In genomic region chr9:57956196-57956837, GRCm38 (mm10) we compare ENCODE assay signal across 23 mouse cellular contexts. TPM values are rescaled to one million over a fixed set of nuclear protein-coding genes. Genes with fewer than 3 reads are reported as not detected.
DNase-seq lines count a peak whose midpoint lies in the region; ATAC-seq and TF ChIP-seq lines count a peak whose summit lies in the region.
"Had no signal": no experiment of that assay in that cellular context is flagged by ENCODE, and none has a peak within 500 bp of the region (broad histone marks: within the 10 kb centered on the region; RNA-seq: fewer than 3 reads in every experiment).

No protein-coding gene starts in this region.

- no peaks in the 10 kb centered on the region; the same call in 1 of the 2 replicates for H3K27me3 ChIP-seq in intestine, embryonic 15.5 days (replicated peaks)
- H3K27me3 ChIP-seq in intestine, postnatal 0 days (replicated peaks; ENCODE audit: control insufficient read depth, insufficient read depth, low read length), result no peaks in the 10 kb centered on the region
- H3K27me3 ChIP-seq in CH12.LX (replicated peaks), result no peaks in the 10 kb centered on the region
- no peaks in the 10 kb centered on the region for H3K27me3 ChIP-seq in intestine, embryonic 16.5 days (replicated peaks; ENCODE audit: control insufficient read depth, insufficient read depth, low read length)
- H3K27me3 ChIP-seq in kidney, embryonic 16.5 days (ENCODE audit: insufficient read depth, low read length), result no peaks in the 10 kb centered on the region
- H3K27me3 ChIP-seq: forebrain, embryonic 13.5 days; limb, embryonic 13.5 days; lung, embryonic 15.5 days had no signal

- no peaks in the 10 kb centered on the region for H3K9me3 ChIP-seq in intestine, embryonic 15.5 days
- no peaks in the 10 kb centered on the region for H3K9me3 ChIP-seq in intestine, postnatal 0 days (ENCODE audit: control insufficient read depth)
- no peaks in the 10 kb centered on the region for H3K9me3 ChIP-seq in CH12.LX (replicated peaks; ENCODE audit: low read length)
- H3K9me3 ChIP-seq in intestine, embryonic 16.5 days (ENCODE audit: control insufficient read depth, low read length), result no peaks in the 10 kb centered on the region
- H3K9me3 ChIP-seq in kidney, embryonic 16.5 days (ENCODE audit: low read length), result no peaks in the 10 kb centered on the region
- H3K9me3 ChIP-seq: forebrain, embryonic 13.5 days; limb, embryonic 13.5 days; liver, embryonic 13.5 days; lung, embryonic 15.5 days; megakaryocyte, embryonic 14.5 days had no signal

- in situ Hi-C loops in CH12.LX (cut with MboI; ENCODE audit: low pct_ligation_motif_present, low pct_unique_long_range_greater_than_20kb, low sequenced_read_pairs), result no loop called here

- H3K4me3 ChIP-seq in intestine, embryonic 15.5 days (replicated peaks), result no peak overlapping the region
- no peak overlapping the region for H3K4me3 ChIP-seq in intestine, postnatal 0 days (ENCODE audit: low read depth, low read length)
- H3K4me3 ChIP-seq in CH12.LX (replicated peaks in 1 of 3; ENCODE audit: low read depth in 2 of 3, low read length in 2 of 3, poor library complexity in 1 of 3), result peak overlapping the region; percentile 20 to 60 (median 44)
- H3K4me3 ChIP-seq in intestine, embryonic 16.5 days (ENCODE audit: low read length), result no peak overlapping the region
- H3K4me3 ChIP-seq in kidney, embryonic 16.5 days (ENCODE audit: low read length), result no peak overlapping the region
- H3K4me3 ChIP-seq: forebrain, embryonic 13.5 days; limb, embryonic 13.5 days; liver, embryonic 13.5 days; lung, embryonic 15.5 days; megakaryocyte, embryonic 14.5 days had no signal

- no peak for TF ChIP-seq EP300 in CH12.LX (IDR thresholded peaks at IDR 0.05; ENCODE audit: low read length)

- no peak overlapping the region for H3K9ac ChIP-seq in intestine, embryonic 15.5 days
- no peak overlapping the region for H3K9ac ChIP-seq in intestine, postnatal 0 days (ENCODE audit: low read depth, low read length)
- H3K9ac ChIP-seq in CH12.LX (ENCODE audit: insufficient read depth, low read depth), result peak overlapping the region; percentile 39; the same call in 1 of the 2 replicates
- no peak overlapping the region for H3K9ac ChIP-seq in intestine, embryonic 16.5 days (ENCODE audit: low read depth, low read length)
- no peak overlapping the region for H3K9ac ChIP-seq in kidney, embryonic 16.5 days (replicated peaks; ENCODE audit: low read length)
- H3K9ac ChIP-seq: forebrain, embryonic 13.5 days; limb, embryonic 13.5 days; liver, embryonic 13.5 days; lung, embryonic 15.5 days had no signal

- H3K4me2 ChIP-seq in intestine, embryonic 15.5 days (replicated peaks), result no peak overlapping the region
- no peak overlapping the region for H3K4me2 ChIP-seq in intestine, postnatal 0 days (replicated peaks; ENCODE audit: low read depth)
- H3K4me2 ChIP-seq in CH12.LX (ENCODE audit: insufficient read depth, low read depth, poor library complexity, severe bottlenecking), result peak overlapping the region; percentile 95
- H3K4me2 ChIP-seq in intestine, embryonic 16.5 days (ENCODE audit: low read depth, low read length), result no peak overlapping the region
- no peak overlapping the region for H3K4me2 ChIP-seq in kidney, embryonic 16.5 days (replicated peaks; ENCODE audit: low read depth, low read length)
- H3K4me2 ChIP-seq: forebrain, embryonic 13.5 days; limb, embryonic 13.5 days; liver, embryonic 13.5 days; lung, embryonic 15.5 days had no signal

- no peak; the same call in 1 of the 2 replicates for TF ChIP-seq POLR2A in CH12.LX (IDR thresholded peaks at IDR 0.05; ENCODE audit: low read depth, low read length)

- peaks cover 74% of the 10 kb centered on the region for H3K79me2 ChIP-seq in CH12.LX (replicated peaks; ENCODE audit: control insufficient read depth, extremely low read depth, insufficient read depth, poor library complexity, severe bottlenecking)

- no peak for TF ChIP-seq CTCF in intestine, postnatal 0 days (IDR thresholded peaks at IDR 0.05; ENCODE audit: low read depth)
- no peak for TF ChIP-seq CTCF in CH12.LX (conservative IDR thresholded peaks at IDR 0.05 in 1 of 2, IDR thresholded peaks at IDR 0.05 in 1 of 2; ENCODE audit: low read depth in 2 of 2, low read length in 2 of 2)

- H3K27ac ChIP-seq in intestine, embryonic 15.5 days, result no peak overlapping the region
- no peak overlapping the region; the same call in 1 of the 2 replicates for H3K27ac ChIP-seq in intestine, postnatal 0 days (ENCODE audit: low read depth, low read length)
- H3K27ac ChIP-seq in CH12.LX (ENCODE audit: insufficient read depth, low read depth), result peak overlapping the region; percentile 99
- H3K27ac ChIP-seq in intestine, embryonic 16.5 days (ENCODE audit: low read length), result peak overlapping the region; percentile 19; the same call in 1 of the 2 replicates
- no peak overlapping the region for H3K27ac ChIP-seq in kidney, embryonic 16.5 days (ENCODE audit: low read length)
- H3K27ac ChIP-seq: forebrain, embryonic 13.5 days; hindbrain, postnatal 0 days; limb, embryonic 13.5 days; liver, embryonic 13.5 days; lung, embryonic 15.5 days had no signal

- no peak for DNase-seq in CH12.LX (ENCODE audit: extremely low read depth)
- DNase-seq in thymus, postnatal 14 days, result peak; percentile 48
- no peak for DNase-seq in right cerebral cortex, adult 18-20 months
- DNase-seq: adrenal gland, adult 8-10 months; cerebellum, postnatal 36 days; heart, postnatal 10 days; kidney, adult 2 months; kidney, postnatal 10 days; liver, embryonic 13.5 days; lung, postnatal 36 days; midbrain, embryonic 14.5 days; right cerebral cortex, postnatal 25 days had no signal

- WGBS in intestine, embryonic 15.5 days, result 76% methylated on average over 9 of the region's 9 CpGs
- WGBS in intestine, postnatal 0 days, result 81% methylated on average over 9 of the region's 9 CpGs
- 79% methylated on average over 9 of the region's 9 CpGs for WGBS in intestine, embryonic 16.5 days
- 85% methylated on average over 9 of the region's 9 CpGs for WGBS in kidney, embryonic 16.5 days

- peak; percentile 30; the same call in 1 of the 2 replicates for ATAC-seq in intestine, embryonic 15.5 days
- ATAC-seq in intestine, postnatal 0 days, result no peak
- peak; percentile 34; the same call in 1 of the 2 replicates for ATAC-seq in intestine, embryonic 16.5 days
- ATAC-seq in kidney, embryonic 16.5 days (ENCODE audit: low FRiP score, low TSS enrichment), result no peak
- ATAC-seq: forebrain, embryonic 13.5 days; hindbrain, postnatal 0 days had no signal

- H3K36me3 ChIP-seq in intestine, embryonic 15.5 days, result no peaks in the 10 kb centered on the region
- H3K36me3 ChIP-seq in intestine, postnatal 0 days (ENCODE audit: control insufficient read depth, insufficient read depth), result peaks cover 45% of the 10 kb centered on the region
- H3K36me3 ChIP-seq in CH12.LX (replicated peaks in 1 of 2; ENCODE audit: control insufficient read depth in 1 of 2, insufficient read depth in 1 of 2, low read length in 1 of 2), result peaks cover 84 to 96% of the 10 kb centered on the region in 2 experiments
- no peaks in the 10 kb centered on the region for H3K36me3 ChIP-seq in intestine, embryonic 16.5 days (ENCODE audit: control insufficient read depth, insufficient read depth, low read length)
- no peaks in the 10 kb centered on the region for H3K36me3 ChIP-seq in kidney, embryonic 16.5 days (ENCODE audit: insufficient read depth, low read length)
- H3K36me3 ChIP-seq: limb, embryonic 13.5 days; liver, embryonic 13.5 days; lung, embryonic 15.5 days had no signal

- H3K4me1 ChIP-seq in intestine, embryonic 15.5 days (replicated peaks), result 0 out of 2 replicates have a peak, but pooled peaks cover 12% of the 10 kb centered on the region
- H3K4me1 ChIP-seq in intestine, postnatal 0 days (replicated peaks; ENCODE audit: control insufficient read depth, insufficient read depth, low read length), result peaks cover 6% of the 10 kb centered on the region
- H3K4me1 ChIP-seq in CH12.LX (ENCODE audit: control insufficient read depth in 1 of 2, insufficient read depth in 2 of 2), result peaks cover 46 to 98% of the 10 kb centered on the region in 2 experiments
- peaks cover 17% of the 10 kb centered on the region for H3K4me1 ChIP-seq in intestine, embryonic 16.5 days (ENCODE audit: control insufficient read depth, insufficient read depth, low read length)
- H3K4me1 ChIP-seq in kidney, embryonic 16.5 days (ENCODE audit: insufficient read depth, low read length), result peaks cover 10% of the 10 kb centered on the region; the same call in 1 of the 2 replicates
- H3K4me1 ChIP-seq: lung, embryonic 15.5 days had no signal

- dilution Hi-C loops in CH12.LX (cut with MboI; ENCODE audit: extremely low pct_ligation_motif_present, extremely low pct_unique_long_range_greater_than_20kb, low sequenced_read_pairs), result no loop called here

- TF ChIP-seq RAD21 in CH12.LX (IDR thresholded peaks at IDR 0.05; ENCODE audit: low read depth, low read length), result no peak

TF ChIP-seq in CH12.LX, 34 proteins besides CTCF, POLR2A, EP300 and RAD21 (continues in another document):
- TF ChIP-seq CHD1 (IDR thresholded peaks at IDR 0.05; ENCODE audit: low read depth, low read length), result no peak

RNA-seq across cellular contexts. Expression of gene Sema7a, which starts 16.4 kb away (rescaled TPM):
- polyA plus RNA-seq in intestine, embryonic 15.5 days (2015; fragmentation: Nextera tagmentation; extraction: Ambion mirVana), result 0.58 and 0.89 TPM in 2 replicates
- 6.9 and 7.1 TPM in 2 replicates for polyA plus RNA-seq in intestine, postnatal 0 days (2015; fragmentation: Nextera tagmentation; extraction: Ambion mirVana)
- 113 and 181 TPM in 2 replicates for total RNA-seq in CH12.LX (2012; rRNA removed)
- total RNA-seq in CH12.LX (2014; rRNA removed), result 78.2 and 88.6 TPM in 2 replicates
- polyA plus RNA-seq in CH12.LX (2012; ENCODE audit: insufficient read length, low read depth), result 81.9 and 89.4 TPM in 2 replicates
- 0.54 and 0.72 TPM in 2 replicates for polyA plus RNA-seq in intestine, embryonic 16.5 days (2015; fragmentation: Nextera tagmentation; extraction: Ambion mirVana)
- 0.32 and 0.56 TPM in 2 replicates for polyA plus RNA-seq in kidney, embryonic 16.5 days (2015; fragmentation: Nextera tagmentation; extraction: Ambion mirVana)
- total RNA-seq: MEL had no signal
- polyA plus RNA-seq: liver, embryonic 13.5 days had no signal

RNA-seq across cellular contexts. Expression of gene Ubl7, which starts 45.5 kb away (rescaled TPM):
- 89.0 and 91.1 TPM in 2 replicates for polyA plus RNA-seq in intestine, embryonic 15.5 days (2015; fragmentation: Nextera tagmentation; extraction: Ambion mirVana)
- polyA plus RNA-seq in intestine, postnatal 0 days (2015; fragmentation: Nextera tagmentation; extraction: Ambion mirVana), result 77.1 and 80.7 TPM in 2 replicates
- total RNA-seq in CH12.LX (2012; rRNA removed), result 31.2 and 37.3 TPM in 2 replicates
- total RNA-seq in CH12.LX (2014; rRNA removed), result 19.9 and 24.7 TPM in 2 replicates
- polyA plus RNA-seq in CH12.LX (2012; ENCODE audit: insufficient read length, low read depth), result 73.3 and 81.1 TPM in 2 replicates
- polyA plus RNA-seq in intestine, embryonic 16.5 days (2015; fragmentation: Nextera tagmentation; extraction: Ambion mirVana), result 91.3 and 91.6 TPM in 2 replicates
- 119 and 128 TPM in 2 replicates for polyA plus RNA-seq in kidney, embryonic 16.5 days (2015; fragmentation: Nextera tagmentation; extraction: Ambion mirVana)

RNA-seq across cellular contexts. Expression of gene Cyp11a1, which starts 49.9 kb away (rescaled TPM):
- polyA plus RNA-seq in intestine, embryonic 15.5 days (2015; fragmentation: Nextera tagmentation; extraction: Ambion mirVana), result 9.3 and 22.1 TPM in 2 replicates
- 4.4 and 7.8 TPM in 2 replicates for polyA plus RNA-seq in intestine, postnatal 0 days (2015; fragmentation: Nextera tagmentation; extraction: Ambion mirVana)
- total RNA-seq in CH12.LX (2012; rRNA removed) (2.6 and 4.6 TPM in 2 replicates), CH12.LX (2014; rRNA removed) (8.3 and 9.0 TPM in 2 replicates)
- polyA plus RNA-seq in CH12.LX (2012; ENCODE audit: insufficient read length, low read depth), result 12.1 and 12.8 TPM in 2 replicates
- 6.4 and 22.4 TPM in 2 replicates for polyA plus RNA-seq in intestine, embryonic 16.5 days (2015; fragmentation: Nextera tagmentation; extraction: Ambion mirVana)
- polyA plus RNA-seq in kidney, embryonic 16.5 days (2015; fragmentation: Nextera tagmentation; extraction: Ambion mirVana), result 25.0 and 45.7 TPM in 2 replicates
- total RNA-seq: MEL had no signal
- polyA plus RNA-seq: hindbrain, embryonic 11.5 days had no signal

Comparison
In these comparisons a context has a peak if more than half of its experiments do, and no peak if none do; other contexts are left out.
1. ATAC-seq: peak in intestine, embryonic 15.5 days (single experiment) and intestine, embryonic 16.5 days (single experiment); none in intestine, postnatal 0 days (single experiment) and kidney, embryonic 16.5 days (single experiment).
2. H3K27ac ChIP-seq: peak in CH12.LX (single experiment) and intestine, embryonic 16.5 days (single experiment); none in intestine, embryonic 15.5 days (single experiment), intestine, postnatal 0 days (single experiment) and kidney, embryonic 16.5 days (single experiment).
3. H3K4me3 ChIP-seq: peak in CH12.LX (3 of 3); none in intestine, embryonic 15.5 days (single experiment), intestine, postnatal 0 days (single experiment), intestine, embryonic 16.5 days (single experiment) and kidney, embryonic 16.5 days (single experiment).
4. RNA of gene Sema7a, which starts 16.4 kb away (polyA plus RNA-seq): 81.9 to 89.4 TPM in CH12.LX; 6.9 to 7.1 TPM in intestine, postnatal 0 days, 0.58 to 0.89 TPM in intestine, embryonic 15.5 days, 0.54 to 0.72 TPM in intestine, embryonic 16.5 days and 0.32 to 0.56 TPM in kidney, embryonic 16.5 days; every median in the first group is over 10 times any median in the second.